Mouse (Mus musculus): ENCODE data around the gene Cotl1.

DNA sequence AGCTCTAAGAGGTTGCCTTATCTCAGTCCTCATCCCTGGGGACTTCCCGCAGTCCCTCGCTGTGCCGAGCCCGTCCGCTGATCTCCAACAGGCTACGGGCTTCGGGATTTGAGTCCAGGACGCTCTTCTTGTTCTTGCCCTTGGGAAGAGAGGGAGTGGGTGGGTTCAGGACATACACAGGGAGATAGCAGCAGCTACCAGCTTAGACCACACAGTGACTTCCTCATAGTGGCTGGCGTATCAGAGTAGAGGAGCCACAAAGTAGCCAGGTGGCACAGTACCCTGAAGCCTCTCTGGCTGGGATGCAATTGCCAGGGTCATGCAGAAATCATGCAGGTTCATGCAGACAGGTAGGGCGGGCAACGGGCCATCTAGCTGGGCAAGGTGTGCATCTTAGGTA, 78.7 kb downstream of the Cotl1 start:
- TF ChIP-seq CTCF (conservative IDR thresholded peaks at IDR 0.05; ENCODE audit: low read length) (no peak), NANOG (IDR thresholded peaks at IDR 0.05; ENCODE audit: borderline replicate concordance, low read length) (no peak)
